Mouse (Mus musculus) embryonic fibroblast, embryonic 13.5 days (primary cell): ENCODE results near the gene Ccn6. TPM values are rescaled to one million over a fixed set of nuclear protein-coding genes. Genes with fewer than 3 reads are reported as not detected.

ENCODE experiments used
- H3K27ac ChIP-seq: 2 replicates; pipeline ENCODE4 v1.5.1; 2012; ENCODE audit warnings: low read length, control low read depth, inconsistent platforms; ENCODE audit not compliant: insufficient read depth
- H3K4me1 ChIP-seq: 2 replicates; pipeline ENCODE4 v1.6.1; 2011; ENCODE audit warnings: low read length; ENCODE audit not compliant: control insufficient read depth, insufficient read depth
- H3K4me3 ChIP-seq: 2 replicates; pipeline ENCODE4 v1.5.1; 2011; ENCODE audit warnings: mild to moderate bottlenecking, control low read depth, low read length; ENCODE audit not compliant: insufficient read depth
- CTCF ChIP-seq: IDR thresholded peaks from 2 replicates; pipeline ENCODE4 v1.5.1; 2011; ENCODE audit warnings: mild to moderate bottlenecking, control low read depth, low read length, moderate library complexity, borderline replicate concordance; ENCODE audit not compliant: insufficient read depth
- POLR2A ChIP-seq: IDR thresholded peaks from 2 replicates; pipeline ENCODE4 v1.6.1; 2011; ENCODE audit warnings: low read depth, mild to moderate bottlenecking, control low read depth, low read length, moderate library complexity
- polyA plus RNA-seq: library from polyadenylated mRNA; stranded (reverse); fragments of >200 nt; gene quantifications from 2 replicates; pipeline ENCODE4 v1.2.4, GENCODE M21; 2011; ENCODE audit warnings: low read depth; ENCODE audit not compliant: missing spikeins, insufficient read length

Ccn6 gene
- polyA plus RNA-seq, 1 experiment: not detected

DNA sequence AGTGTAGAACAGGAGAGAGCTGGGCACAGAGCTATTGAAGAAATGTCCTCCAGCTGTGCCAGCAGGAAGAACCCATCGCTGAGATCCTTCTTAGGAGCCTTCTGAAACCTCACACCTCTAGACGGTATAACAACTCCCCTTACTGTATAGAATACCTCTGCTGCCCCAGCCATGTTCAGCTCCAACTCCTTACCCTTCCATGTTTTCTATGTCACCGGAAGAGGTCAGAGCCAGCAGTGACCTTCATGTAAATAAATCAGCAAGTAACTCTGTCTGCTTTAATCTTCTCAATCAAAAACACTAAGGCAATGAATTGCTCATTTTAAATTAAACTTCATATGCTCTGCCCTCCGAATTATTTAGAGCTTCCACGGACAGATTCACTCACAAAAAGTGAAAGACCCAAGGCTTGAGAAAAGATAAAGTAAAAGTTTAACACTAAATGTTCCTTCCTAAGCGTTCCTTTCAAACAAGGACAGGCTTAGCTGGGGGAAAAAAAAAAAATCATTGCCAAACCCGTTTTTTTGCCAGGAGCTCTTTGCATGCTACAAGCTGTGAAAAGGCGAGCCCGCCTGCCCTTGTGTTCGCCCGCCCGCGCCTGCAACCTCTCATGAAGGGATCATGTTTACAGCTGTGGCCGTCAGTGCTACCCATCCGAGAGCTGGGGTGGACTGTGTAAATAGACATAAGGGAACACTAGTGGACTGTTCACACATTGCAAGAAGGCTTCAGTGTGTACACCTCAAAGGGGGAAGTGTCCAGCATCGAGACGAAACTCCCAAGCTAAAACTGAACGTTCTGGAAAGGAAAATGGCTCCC, 719 bp downstream of the Ccn6 start:
- no peak overlapping the region for H3K4me3 ChIP-seq
- H3K27ac ChIP-seq: no peak overlapping the region
- H3K4me1 ChIP-seq: no peaks in the 10 kb centered on the region
- TF ChIP-seq CTCF (no peak), POLR2A (no peak)

DNA sequence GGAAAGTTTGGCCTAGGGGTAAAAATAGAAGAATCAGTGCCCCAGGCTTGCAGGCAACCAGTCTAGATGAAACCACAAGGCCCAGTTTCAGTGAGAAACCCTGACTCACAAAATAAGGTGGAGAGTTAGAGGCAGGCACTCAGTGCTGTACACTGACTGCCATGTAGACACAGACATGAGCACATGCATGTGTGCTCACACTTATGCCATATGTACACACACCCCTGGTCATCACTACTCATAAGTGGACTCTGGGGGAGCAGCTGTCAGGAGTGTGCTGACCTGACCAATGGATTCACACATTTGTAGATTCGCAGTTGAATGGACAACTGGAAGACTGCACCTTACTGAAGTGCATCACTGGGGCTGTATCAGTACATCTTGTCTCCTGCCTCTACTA, 2.2 kb downstream of the Ccn6 start:
- H3K4me1 ChIP-seq: peaks cover 4% of the 10 kb centered on the region
- no peak overlapping the region for H3K27ac ChIP-seq
- H3K4me3 ChIP-seq: no peak overlapping the region
- TF ChIP-seq POLR2A: no peak
- TF ChIP-seq CTCF: no peak

DNA sequence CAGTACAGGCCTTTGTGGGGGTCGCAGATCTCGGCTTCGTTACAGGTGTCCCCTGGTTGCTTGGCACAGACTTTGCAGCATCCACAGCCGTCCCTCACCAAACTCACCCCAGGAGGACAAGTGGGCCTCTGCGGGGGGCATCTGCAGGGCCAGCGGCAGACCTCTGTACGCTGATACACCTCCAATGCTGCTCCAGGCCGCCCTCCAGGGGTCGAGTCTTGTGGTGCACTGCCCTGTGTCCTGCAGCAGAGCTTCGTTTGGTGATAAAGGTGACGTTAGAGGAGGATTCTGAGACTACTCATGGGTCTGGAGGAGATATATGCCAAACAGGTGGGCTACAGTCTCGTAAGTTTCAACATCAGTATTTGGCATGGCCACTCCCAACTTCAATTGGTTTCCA, 5.3 kb downstream of the Ccn6 start:
- Histone ChIP-seq H3K4me1 (peaks cover 4% of the 10 kb centered on the region), H3K4me3 (no peak overlapping the region), H3K27ac (no peak overlapping the region)
- TF ChIP-seq POLR2A (no peak), CTCF (no peak)

DNA sequence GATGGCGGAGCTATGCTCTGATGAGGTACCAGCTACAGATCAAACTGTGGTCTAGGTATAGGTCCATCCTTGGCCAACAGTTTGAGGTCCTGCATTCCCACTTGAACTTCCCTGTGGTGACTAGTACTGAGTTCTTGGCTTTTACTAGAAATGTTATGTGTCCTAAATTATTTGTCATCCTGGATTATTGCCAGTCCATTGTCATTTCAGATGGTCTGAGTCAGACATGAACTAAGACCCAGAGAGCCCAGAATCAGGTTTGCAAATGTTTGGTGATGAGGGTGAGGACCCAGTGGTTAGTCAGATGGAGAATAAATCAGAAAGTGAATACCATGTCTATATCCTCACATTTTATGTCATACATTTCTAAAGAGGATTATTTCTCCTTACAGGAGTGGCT, 6.3 kb downstream of the Ccn6 start:
- Histone ChIP-seq H3K27ac (no peak overlapping the region), H3K4me1 (peaks cover 4% of the 10 kb centered on the region), H3K4me3 (no peak overlapping the region)
- no peak for TF ChIP-seq CTCF
- no peak for TF ChIP-seq POLR2A

DNA sequence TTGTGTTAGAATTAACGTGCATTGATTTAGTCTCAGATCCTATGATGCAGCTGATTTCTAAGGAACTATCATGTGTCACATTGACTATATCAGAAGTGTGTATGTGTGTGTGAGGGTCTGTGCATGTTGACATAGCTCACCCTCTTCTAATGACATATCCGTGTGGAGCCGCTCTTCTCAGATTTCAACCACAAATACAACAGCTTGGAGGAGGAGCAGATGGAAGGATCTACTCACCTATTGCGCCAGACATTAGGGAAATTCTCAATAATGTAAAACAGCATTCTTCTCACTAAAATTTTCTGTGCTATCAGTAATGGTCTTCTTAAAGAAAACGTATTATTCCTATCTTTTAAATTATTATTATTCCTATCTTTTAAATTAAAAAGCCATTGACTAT, 6.9 kb downstream of the Ccn6 start:
- no peak for TF ChIP-seq CTCF
- no peak for TF ChIP-seq POLR2A
- no peak overlapping the region for H3K27ac ChIP-seq
- peaks cover 4% of the 10 kb centered on the region for H3K4me1 ChIP-seq
- H3K4me3 ChIP-seq: no peak overlapping the region

DNA sequence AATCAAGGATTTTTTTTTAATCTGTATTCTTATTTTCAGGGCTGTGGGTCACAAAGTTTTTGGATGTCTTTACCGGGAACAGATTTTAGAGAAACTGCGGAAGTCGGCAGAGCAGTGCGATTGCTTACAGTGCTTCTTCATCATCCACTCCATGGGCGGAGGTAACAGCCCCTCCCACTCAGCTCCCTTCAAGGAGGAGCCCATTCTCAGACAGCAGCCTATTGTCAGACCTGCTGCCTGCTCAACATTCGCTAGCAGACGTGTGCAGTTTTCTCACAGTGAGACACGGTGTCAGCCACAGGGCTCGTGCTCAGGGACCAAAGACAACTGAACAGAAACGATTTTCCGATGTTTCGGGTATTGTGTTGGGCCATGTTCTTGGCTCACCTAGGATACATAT, 21.4 kb downstream of the Ccn6 start:
- no peak overlapping the region for H3K4me3 ChIP-seq
- no peak for TF ChIP-seq CTCF
- TF ChIP-seq POLR2A: no peak
- H3K27ac ChIP-seq: no peak overlapping the region
- no peaks in the 10 kb centered on the region for H3K4me1 ChIP-seq

DNA sequence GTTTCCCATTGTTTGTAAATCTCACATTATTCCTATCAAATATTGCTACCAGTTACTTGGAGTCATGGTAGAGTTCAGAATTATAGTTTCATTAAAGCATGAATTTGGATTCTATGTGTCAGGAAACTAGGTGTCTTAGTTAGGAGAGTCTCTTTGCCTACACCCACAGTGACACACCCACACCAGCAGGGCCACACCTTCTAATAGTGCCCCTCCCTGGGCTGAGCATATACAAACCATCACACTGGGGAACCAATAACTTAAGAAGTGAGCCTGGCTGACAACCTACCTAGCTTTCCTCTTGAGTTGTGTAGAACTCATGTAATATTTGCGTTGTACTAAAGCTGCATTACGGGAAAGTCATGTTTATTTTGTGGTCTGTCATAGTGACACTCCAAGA, 22.2 kb downstream of the Ccn6 start:
- Histone ChIP-seq H3K4me3 (no peak overlapping the region), H3K27ac (no peak overlapping the region), H3K4me1 (no peaks in the 10 kb centered on the region)
- TF ChIP-seq POLR2A (no peak), CTCF (no peak)

DNA sequence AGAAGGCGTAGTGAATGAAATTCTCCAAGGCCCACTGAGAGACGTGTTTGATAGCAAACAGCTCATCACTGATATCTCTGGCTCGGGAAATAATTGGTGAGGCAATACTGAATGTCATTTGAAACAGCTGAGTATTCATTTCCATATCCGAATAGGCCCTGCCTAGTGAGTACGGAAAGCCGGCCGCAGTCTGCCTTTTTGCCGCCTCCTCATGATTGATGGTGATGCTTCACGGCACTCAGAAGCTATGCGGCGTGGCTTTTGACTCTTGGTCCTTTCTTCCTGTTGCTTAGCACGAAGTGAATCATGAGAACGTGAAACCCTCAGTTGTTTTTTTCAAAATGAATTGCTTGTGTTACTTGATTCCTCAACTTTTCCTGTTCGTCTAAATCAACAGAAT, 22.8 kb downstream of the Ccn6 start:
- H3K4me1 ChIP-seq: no peaks in the 10 kb centered on the region
- no peak for TF ChIP-seq CTCF
- TF ChIP-seq POLR2A: no peak

DNA sequence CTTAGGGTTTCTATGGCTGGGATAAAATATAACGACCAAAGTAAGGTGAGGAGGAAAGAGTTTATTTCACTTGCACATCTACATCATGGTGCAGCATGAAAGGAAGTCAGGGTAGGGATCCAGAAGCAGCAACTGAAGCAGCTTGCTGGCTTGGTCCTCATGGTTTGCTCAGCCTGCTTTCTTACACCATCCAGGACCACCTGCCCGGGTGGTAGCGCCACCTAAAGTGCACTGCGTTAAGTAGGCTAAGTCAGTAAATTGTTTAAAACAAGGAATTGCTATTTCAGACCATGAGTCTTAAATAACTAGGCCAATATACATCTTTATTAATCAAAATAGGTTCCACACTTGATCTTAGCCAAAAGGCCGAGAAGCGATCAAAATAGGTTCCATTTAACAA, 24.8 kb downstream of the Ccn6 start:
- TF ChIP-seq CTCF (no peak), POLR2A (no peak)
- no peaks in the 10 kb centered on the region for H3K4me1 ChIP-seq
- H3K27ac ChIP-seq: no peak overlapping the region
- no peak overlapping the region for H3K4me3 ChIP-seq

More for the DNA sequence above, 22.8 kb downstream of the Ccn6 start:
- H3K27ac ChIP-seq: no peak overlapping the region
- no peak overlapping the region for H3K4me3 ChIP-seq

DNA sequence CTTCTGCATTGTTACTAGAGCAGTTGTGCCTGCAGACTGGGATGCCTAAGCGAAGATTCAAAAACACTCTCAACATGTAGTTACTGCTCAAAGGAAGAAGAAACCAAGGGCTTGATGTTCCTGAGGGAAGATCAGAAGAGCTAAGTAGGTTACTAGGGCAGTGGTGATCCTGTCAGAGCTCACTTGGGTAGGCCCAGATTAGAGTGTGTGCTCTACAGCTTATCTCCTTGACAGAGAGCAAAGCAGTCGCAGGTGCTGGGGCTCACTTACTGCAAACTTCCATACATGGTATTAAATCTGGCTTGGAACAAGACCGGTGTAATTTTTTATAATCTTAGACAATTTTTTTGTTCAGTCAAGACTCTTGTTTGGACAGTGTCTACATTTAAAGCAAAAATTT, 25.8 kb downstream of the Ccn6 start:
- TF ChIP-seq CTCF (no peak), POLR2A (no peak)
- Histone ChIP-seq H3K4me1 (no peaks in the 10 kb centered on the region), H3K4me3 (no peak overlapping the region), H3K27ac (no peak overlapping the region)
